Mouse (Mus musculus) NIH3T3 (cell line): Measurements from ENCODE around the gene Rangrf.
"Not testable (repeated sequence)": the region's sequence is repeated elsewhere in the genome, so short reads cannot be mapped to it uniquely, and the experiment has no call there.

Source experiments
- DNase-seq: peaks from one replicate; pipeline ENCODE4 v3.0.0-alpha.2; 2012; ENCODE audit warnings: low read depth

Gene Rangrf

DNA sequence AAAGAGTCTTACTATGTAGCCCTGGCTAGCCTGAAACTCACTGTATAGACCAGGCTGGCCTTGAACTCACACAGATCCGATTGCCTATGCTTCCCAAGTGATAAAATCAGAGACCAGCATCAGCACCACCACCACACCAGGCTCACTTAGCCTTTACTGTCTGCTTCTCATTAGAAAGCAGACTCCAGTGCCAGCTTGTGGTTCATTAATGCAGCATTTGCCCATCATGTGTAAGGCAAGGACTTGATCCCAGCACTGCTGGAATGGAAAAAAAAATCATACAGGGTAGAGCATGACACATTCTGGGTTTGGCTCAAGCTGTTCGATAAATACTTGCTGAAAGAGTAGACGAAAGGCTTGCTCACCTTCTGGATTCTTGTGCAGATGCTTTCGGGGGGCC lies 29.0 kb downstream of the Rangrf start:
- peak; percentile 85 for DNase-seq

DNA sequence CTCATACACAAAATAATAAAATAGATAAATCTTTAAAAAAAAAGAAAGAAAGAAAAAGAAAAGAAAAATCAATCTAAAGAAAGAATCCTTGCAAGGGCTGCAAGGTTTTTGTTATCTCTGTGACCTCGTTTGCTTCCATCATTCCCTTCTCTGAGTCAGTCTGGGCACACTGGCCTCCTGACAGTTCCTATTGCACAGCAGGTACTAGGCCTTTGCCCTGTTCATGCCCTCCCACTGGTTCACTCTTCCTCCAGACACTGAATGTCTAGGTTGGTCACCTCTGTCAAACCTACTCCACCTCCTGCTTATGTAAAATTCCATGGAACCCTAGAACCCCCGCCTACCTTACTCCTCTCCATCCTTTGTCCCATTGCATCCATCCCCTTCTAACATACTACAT lies 29.7 kb downstream of the Rangrf start:
- no peak for DNase-seq

GRCm38 (mm10) chr11:68942731-68943130 lies 32.3 kb downstream of the Rangrf start:
- DNase-seq: no peak

DNA sequence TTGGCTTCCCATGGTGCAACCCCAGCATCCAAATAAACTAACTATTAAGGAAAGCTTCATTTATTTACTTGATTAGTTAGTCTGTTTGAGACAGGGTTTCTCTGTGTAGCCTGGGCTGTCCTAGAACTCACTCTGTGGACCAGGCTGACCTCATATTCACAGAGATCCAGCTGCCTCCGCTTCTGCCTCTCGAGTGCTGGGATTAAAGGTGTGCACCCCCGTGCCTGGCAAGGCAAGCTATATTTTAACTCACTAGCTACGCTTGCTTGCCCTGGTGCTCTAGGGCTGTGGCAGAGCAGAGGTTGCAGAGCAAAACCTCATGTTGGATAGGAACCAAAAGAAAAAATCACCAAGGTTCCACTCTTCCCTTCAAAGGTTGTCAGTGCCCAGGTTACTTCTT lies 34.5 kb downstream of the Rangrf start:
- no peak for DNase-seq

- peak; percentile 94 for DNase-seq
Observed at GRCm38 (mm10) chr11:68939451-68940304, 35.3 kb downstream of the Rangrf start.

DNA sequence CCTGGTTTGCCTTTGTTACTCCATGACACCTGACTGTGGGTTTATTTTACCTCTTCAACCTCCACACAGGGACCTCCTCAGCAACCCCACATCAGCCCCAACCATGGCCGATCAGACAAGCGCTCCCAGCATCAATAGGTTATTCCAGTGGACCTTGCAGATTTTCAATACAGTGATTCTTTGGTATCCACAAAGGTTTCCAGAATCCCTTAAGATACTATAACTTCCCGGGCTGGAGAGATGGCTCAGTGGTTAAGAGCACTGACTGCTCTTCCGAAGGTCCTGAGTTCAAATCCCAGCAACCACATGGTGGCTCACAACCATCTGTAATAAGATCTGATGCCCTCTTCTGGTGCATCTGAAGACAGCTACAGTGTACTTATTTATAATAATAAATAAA lies 38.0 kb downstream of the Rangrf start:
- not testable (repeated sequence) for DNase-seq

DNA sequence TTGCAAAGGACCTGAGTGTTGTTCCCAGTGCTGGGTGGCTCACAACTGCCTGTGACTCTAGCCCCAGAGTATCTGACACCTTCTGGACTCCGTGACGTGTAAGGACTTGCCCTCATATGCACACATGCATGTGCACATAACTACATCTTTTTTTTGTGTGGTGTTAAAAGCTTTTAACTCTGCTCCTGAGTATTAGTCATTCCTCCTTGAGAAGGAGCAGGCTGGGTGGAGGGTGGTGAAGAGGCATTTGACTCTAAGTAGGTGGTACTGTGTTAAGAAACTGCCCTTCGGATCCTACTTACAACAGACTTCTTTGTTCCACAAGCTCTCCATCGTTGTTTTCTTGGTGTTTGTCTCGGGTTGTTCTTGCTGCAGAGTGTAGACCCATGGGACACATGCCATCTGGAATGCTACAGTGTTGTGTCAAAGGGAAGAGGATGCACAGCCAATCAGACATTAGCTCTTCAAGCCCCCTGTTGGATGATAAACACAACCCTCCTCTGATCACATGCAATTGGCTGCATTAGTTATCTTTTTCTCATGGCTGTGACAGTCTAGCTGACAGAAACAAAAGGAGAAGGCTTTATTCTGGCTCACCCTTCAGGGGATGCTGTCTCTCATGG lies 41.0 kb downstream of the Rangrf start:
- DNase-seq: no peak

DNA sequence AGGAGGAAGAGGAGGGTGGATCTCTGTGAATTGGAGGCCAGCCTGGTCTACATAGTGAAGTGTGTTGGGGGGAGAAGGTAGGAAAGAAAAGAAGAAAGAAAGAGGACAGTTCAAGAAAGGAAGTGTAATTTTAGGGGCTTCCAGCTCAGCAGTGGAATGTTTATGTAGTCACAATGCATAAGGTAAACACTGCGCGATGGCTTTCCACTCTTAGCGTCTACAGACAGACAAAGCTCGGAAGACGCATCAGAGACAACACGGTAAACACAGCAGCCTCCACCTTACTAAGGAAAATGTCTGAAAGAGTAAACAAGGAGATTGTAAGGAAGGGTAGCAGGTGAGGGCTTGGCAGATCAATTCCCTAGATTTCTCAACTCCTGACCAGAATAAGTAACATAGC lies 45.0 kb downstream of the Rangrf start:
- no peak for DNase-seq

GRCm38 (mm10) chr11:68926981-68927380 lies 48.0 kb downstream of the Rangrf start, which contains the start of gene Odf4:
Odf4 (minus strand) TSS chr11:68927081.
- no peak for DNase-seq

DNA sequence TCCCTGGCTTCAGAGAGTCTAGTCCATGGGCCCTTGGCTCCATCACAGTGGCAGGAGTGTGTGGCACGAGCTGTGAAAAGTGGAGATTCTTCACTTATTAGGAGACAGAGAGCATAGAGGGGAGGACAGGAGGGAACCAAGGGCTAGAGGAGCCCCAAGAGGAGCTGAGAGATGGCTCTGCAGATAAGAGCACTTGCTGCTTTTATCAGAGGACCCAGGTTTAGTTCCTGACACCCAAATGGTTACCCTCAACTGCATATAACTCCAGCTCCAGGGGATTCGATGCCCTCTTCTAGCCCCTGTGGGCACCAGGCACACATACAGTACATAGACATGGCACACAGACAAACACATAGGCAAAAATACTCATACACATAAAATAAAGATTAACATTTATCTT lies 50.2 kb downstream of the Rangrf start:
- no peak for DNase-seq

DNA sequence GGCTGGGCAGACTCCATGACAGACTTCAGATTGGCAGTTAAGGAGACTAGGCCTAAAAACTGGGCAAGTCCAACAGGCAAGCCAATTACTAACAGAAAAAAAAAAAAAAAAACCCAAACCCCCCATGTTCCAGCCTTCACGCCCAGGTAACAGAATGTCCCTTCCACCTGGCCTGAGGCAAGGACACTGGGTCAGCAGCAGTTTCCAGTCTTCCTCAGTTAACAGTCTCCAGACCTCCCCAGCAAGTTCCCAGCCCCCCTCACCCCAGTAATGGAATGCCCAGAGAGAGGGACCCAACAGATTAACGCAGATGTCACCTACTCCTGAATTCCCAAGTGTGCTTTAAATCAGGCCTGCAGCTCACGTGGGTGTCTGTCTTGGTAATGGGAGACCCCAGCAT lies 51.8 kb downstream of the Rangrf start:
- no peak for DNase-seq
